Mouse (Mus musculus) limb, embryonic 10.5 days (tissue): ENCODE measurements at regions not wholly inside any gene's neighbourhood (a gene's known extent, or its start where the extent isn't known, plus 50 kb on each side); places are given as distances from the start of the nearest gene placed in this dataset.

Source experiments
- DNase-seq: peaks from one replicate; pipeline ENCODE4 v3.0.0-alpha.2; 2017; ENCODE audit warnings: low spot score
- H3K27ac ChIP-seq: fragments of 300-500 bp; sonication (generic); 2 replicates; pipeline ENCODE4 v1.5.1; 2016; ENCODE audit warnings: mild to moderate bottlenecking
- H3K27me3 ChIP-seq: fragments of 300-500 bp; sonication (generic); 2 replicates; pipeline ENCODE4 v1.6.1; 2016; ENCODE audit warnings: low read depth, mild to moderate bottlenecking; ENCODE audit not compliant: poor library complexity, severe bottlenecking
- H3K36me3 ChIP-seq: fragments of 300-500 bp; sonication (generic); 2 replicates; pipeline ENCODE4 v1.6.1; 2016; ENCODE audit warnings: mild to moderate bottlenecking, moderate library complexity
- H3K4me1 ChIP-seq: fragments of 300-500 bp; sonication (generic); 2 replicates; pipeline ENCODE4 v1.6.1; 2016
- H3K4me3 ChIP-seq: fragments of 300-500 bp; sonication (generic); 2 replicates; pipeline ENCODE4 v1.5.1; 2016; ENCODE audit warnings: mild to moderate bottlenecking, moderate library complexity
- H3K9me3 ChIP-seq: fragments of 300-500 bp; sonication (generic); replicated peaks from 2 replicates; pipeline ENCODE4 v1.6.1; 2016; ENCODE audit warnings: mild to moderate bottlenecking
- WGBS: fragments of 180-500 bp; shearing (Covaris S2); methylation state at CpG from one replicate; pipeline ENCODE4 v1.1.7; 2016; 5-methylcytosine and 5-hydroxymethylcytosine counted together

- Histone ChIP-seq H3K4me1 (peaks cover 1% of the 10 kb centered on the region), H3K36me3 (no peaks in the 10 kb centered on the region), H3K4me3 (no peak overlapping the region), H3K27ac (no peak overlapping the region), H3K9me3 (no peaks in the 10 kb centered on the region), H3K27me3 (no peaks in the 10 kb centered on the region)
- 90% methylated on average over 5 of the region's 5 CpGs for whole genome bisulfite sequencing
- no peak for DNase-seq
Observed at GRCm38 (mm10) chr7:74944421-74945098, 364.5 kb downstream of the Sv2b start.

DNA sequence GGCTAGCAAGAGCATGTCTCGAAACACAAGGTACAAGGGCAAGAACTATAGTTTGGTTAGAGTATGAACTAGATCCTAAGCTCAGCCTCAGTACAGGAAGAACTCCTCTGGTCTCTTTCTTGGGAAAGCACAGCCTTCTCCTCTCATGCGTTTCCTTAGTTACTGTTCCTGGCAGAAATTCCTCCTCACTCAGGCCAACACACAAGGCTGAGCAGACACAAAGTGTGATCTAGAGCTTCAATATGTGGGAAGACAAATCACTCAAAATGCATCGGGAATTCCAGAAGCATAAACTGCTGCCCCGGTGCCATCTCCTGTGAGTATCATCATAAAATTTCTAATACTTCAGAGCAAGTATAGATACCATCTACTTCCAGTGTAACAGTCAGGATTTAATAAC is 366.1 kb downstream of the Sv2b start:
- Histone ChIP-seq H3K27me3 (no peaks in the 10 kb centered on the region), H3K27ac (no peak overlapping the region), H3K9me3 (no peaks in the 10 kb centered on the region), H3K36me3 (no peaks in the 10 kb centered on the region), H3K4me1 (no peaks in the 10 kb centered on the region), H3K4me3 (no peak overlapping the region)
- 84% methylated on average over 4 of the region's 4 CpGs for WGBS
- DNase-seq: no peak

DNA sequence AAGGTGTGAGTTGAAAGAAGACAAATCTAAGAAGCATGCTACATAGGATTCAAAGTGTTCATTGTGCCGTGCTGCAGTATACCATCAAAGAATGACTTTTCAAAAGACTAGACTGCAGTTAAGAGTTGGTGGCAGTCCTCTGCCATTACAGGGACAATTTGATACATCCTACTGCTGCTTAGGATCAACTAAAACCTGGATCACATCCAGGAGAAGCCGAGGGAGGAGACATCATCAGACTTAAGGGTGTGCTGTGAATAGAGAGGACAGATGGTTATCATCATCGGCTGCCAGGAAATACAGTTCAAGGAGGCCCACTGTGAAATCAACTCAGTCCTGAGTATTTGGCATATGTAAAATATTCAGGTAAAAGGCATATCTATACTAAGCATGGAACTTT is 366.9 kb downstream of the Sv2b start:
- H3K9me3 ChIP-seq: no peaks in the 10 kb centered on the region
- no peak overlapping the region for H3K4me3 ChIP-seq
- H3K4me1 ChIP-seq: no peaks in the 10 kb centered on the region
- H3K27me3 ChIP-seq: no peaks in the 10 kb centered on the region
- no peak overlapping the region for H3K27ac ChIP-seq
- 67% methylated on average over 3 of the region's 3 CpGs for WGBS
- no peaks in the 10 kb centered on the region for H3K36me3 ChIP-seq
- DNase-seq: no peak

GRCm38 (mm10) chr7:74929142-74929829 is 374.7 kb upstream of the Slco3a1 start:
- Histone ChIP-seq H3K36me3 (no peaks in the 10 kb centered on the region), H3K27ac (no peak overlapping the region), H3K27me3 (no peaks in the 10 kb centered on the region), H3K4me1 (no peaks in the 10 kb centered on the region), H3K4me3 (no peak overlapping the region), H3K9me3 (no peaks in the 10 kb centered on the region)
- no peak for DNase-seq
- WGBS: 85% methylated on average over 8 of the region's 8 CpGs

DNA sequence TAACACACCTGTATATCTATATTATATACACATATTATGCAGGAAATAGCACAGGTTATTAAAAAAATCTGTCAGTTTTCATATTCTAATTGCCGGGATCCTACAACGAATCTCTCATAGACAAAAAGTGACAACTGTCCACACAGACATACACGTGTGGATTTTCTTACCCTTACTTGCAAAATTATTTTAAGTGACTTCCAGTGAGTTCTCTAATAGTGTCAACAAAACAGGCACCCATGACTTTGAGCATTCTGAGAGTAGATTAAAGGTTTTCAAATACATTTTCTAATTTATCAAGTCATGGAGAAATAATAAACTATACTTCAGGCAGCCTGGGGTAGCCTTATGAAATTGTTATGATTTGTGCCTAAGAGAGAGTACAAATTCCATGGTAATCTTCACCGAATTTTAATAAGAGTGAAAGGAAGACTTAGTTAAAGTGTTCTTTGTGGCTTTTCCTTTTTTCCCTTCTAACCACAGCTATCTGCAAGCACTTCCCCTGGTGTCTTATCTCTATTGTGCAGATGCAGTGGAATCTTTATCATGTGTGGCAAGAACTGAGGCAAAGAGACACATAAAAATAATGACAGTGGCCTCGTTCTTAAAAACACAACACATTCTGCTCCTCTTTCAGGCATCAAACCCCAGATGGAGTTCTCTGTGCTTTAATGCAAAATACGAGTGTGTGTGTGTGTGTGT is 373.8 kb upstream of the Slco3a1 start:
- Histone ChIP-seq H3K4me1 (no peaks in the 10 kb centered on the region), H3K36me3 (no peaks in the 10 kb centered on the region), H3K4me3 (no peak overlapping the region), H3K27ac (no peak overlapping the region), H3K27me3 (no peaks in the 10 kb centered on the region), H3K9me3 (no peaks in the 10 kb centered on the region)
- DNase-seq: no peak
- WGBS: 85% methylated on average over 6 of the region's 6 CpGs

DNA sequence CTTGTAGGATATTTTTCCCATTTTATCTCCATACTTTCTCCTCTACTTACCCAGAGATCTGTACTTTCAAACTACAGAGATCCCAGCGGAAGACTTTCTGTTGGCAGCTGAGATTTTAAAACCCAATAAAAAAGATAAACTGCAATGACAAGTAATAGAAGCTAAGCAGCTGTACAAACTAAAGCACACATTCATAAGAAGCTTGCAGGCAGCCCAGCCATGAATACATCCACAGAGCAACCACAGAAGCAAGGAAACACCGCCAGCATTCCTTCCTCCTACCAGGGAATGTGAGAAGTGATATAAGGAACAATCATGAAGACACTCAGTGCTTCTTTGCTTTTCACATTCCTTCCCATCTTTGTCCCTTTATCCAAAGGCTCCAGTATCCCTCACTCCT is 372.1 kb upstream of the Slco3a1 start:
- Histone ChIP-seq H3K4me3 (no peak overlapping the region), H3K9me3 (no peaks in the 10 kb centered on the region)
- WGBS: 68% methylated on average over 2 of the region's 2 CpGs

DNA sequence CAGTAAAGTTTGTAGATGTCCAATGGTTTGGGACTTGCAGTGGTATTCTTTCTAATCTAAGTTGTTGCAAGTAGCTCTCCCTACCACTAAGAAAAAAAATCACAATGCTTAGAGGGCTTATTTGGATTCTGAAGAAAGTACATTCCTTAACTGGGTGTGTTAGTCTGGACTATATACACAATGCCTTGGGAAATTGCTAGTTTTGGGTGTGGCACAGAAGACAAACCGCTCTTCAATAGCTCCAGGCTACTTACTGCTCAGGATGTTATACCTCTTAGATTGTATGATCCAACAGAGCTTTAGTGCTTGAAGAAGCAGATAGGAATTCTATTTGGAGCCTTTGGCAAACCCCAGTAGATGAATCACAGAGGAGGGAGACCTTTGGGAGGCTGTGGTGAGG is 369.6 kb upstream of the Slco3a1 start:
- H3K36me3 ChIP-seq: no peaks in the 10 kb centered on the region
- H3K4me3 ChIP-seq: no peak overlapping the region
- no peaks in the 10 kb centered on the region for H3K4me1 ChIP-seq
- H3K9me3 ChIP-seq: no peaks in the 10 kb centered on the region
- WGBS: 90% methylated on average over 1 of the region's 1 CpGs
- H3K27ac ChIP-seq: no peak overlapping the region
- DNase-seq: no peak
- no peaks in the 10 kb centered on the region for H3K27me3 ChIP-seq

More for the DNA sequence above, 372.1 kb upstream of the Slco3a1 start:
- DNase-seq: no peak
- Histone ChIP-seq H3K27ac (no peak overlapping the region), H3K27me3 (no peaks in the 10 kb centered on the region), H3K36me3 (no peaks in the 10 kb centered on the region), H3K4me1 (no peaks in the 10 kb centered on the region)

DNA sequence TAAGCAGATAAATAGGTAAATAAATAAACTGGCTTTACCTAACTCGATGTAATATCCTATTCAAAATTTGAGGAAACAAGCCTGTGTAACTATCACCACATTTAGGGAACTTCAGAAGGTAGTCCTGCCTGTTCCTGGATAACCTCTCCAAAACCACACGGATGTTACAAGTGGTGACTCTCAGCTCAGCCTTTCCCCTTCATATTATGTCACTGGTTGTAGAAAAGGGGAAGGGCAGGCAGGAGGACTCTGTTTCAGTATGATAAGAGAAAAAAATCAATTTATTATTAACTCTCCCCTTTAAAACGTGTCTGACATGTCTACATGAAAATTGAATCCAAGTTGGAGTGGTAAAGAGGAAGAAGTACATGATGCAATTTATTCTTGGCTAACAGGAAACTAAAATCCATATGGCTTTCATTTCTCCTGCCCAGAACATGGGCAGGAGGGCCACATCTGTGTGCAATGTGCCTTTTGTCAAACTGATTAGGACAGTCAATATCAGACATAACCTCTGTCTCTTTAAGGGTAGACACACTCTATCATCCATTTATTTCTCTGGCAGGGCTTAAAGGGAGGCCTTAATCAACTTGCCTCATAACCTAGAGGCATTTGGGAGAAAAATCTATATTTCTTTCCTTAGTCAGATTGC is 353.9 kb upstream of the Slco3a1 start:
- Histone ChIP-seq H3K27me3 (no peaks in the 10 kb centered on the region), H3K27ac (0 out of 2 replicates have a peak overlapping the region, but pooled peaks have one; percentile 48), H3K4me1 (peaks cover 15% of the 10 kb centered on the region), H3K4me3 (no peak overlapping the region), H3K9me3 (no peaks in the 10 kb centered on the region), H3K36me3 (no peaks in the 10 kb centered on the region)
- WGBS: 42% methylated on average over 3 of the region's 3 CpGs
- DNase-seq: no peak

DNA sequence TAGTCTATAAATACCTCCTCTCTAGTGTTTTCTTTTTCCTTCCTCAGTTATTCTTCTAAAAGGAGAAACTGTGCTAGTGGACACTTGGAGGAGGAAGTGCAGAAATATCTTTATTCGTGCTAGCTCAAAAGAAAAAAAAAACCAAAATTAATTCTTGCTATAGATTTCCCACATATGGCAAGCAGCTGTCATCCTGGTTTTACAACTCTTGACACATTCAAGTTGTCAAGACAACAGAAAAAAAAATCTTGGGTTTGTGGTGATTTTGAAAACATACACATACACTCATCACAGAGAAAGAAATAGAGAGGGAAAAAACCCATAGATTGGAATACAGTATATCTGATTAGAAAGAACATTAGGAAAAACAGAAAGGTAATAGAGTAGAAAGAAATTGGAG is 352.8 kb upstream of the Slco3a1 start:
- 43% methylated on average over 1 of the region's 1 CpGs for WGBS
- no peak for DNase-seq
- Histone ChIP-seq H3K4me1 (peaks cover 15% of the 10 kb centered on the region), H3K27ac (no peak overlapping the region), H3K9me3 (no peaks in the 10 kb centered on the region), H3K4me3 (no peak overlapping the region), H3K27me3 (no peaks in the 10 kb centered on the region), H3K36me3 (no peaks in the 10 kb centered on the region)

- Histone ChIP-seq H3K4me1 (no peaks in the 10 kb centered on the region), H3K4me3 (no peak overlapping the region), H3K36me3 (no peaks in the 10 kb centered on the region), H3K27me3 (no peaks in the 10 kb centered on the region), H3K27ac (no peak overlapping the region), H3K9me3 (no peaks in the 10 kb centered on the region)
- DNase-seq: no peak
- 79% methylated on average over 3 of the region's 3 CpGs for WGBS
Observed at GRCm38 (mm10) chr7:74877466-74877865, 322.9 kb upstream of the Slco3a1 start.

DNA sequence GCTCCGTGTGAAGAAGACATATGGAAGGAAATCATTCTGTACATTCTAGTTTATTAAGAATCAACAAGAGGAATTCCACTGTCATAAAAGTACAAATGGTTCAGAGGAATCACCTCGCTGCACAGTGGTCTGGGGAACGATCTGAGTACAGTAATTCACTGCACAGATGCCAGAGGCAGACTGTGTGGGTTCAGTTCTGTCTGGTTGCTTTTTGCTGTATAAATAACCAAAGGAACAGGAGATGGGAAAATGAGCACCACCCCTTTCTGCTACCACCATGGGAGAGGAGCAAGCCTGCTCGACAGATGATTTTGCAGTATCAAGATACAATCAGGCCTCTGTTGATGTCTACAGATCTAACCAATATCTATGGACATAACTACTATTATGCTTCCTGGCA is 322.1 kb upstream of the Slco3a1 start:
- no peaks in the 10 kb centered on the region for H3K36me3 ChIP-seq
- DNase-seq: no peak
- no peaks in the 10 kb centered on the region for H3K9me3 ChIP-seq
- H3K27me3 ChIP-seq: no peaks in the 10 kb centered on the region
- no peak overlapping the region for H3K4me3 ChIP-seq
- 82% methylated on average over 4 of the region's 4 CpGs for WGBS
- no peak overlapping the region for H3K27ac ChIP-seq
- H3K4me1 ChIP-seq: no peaks in the 10 kb centered on the region

- no peak for DNase-seq
- no peaks in the 10 kb centered on the region for H3K4me1 ChIP-seq
- H3K27ac ChIP-seq: no peak overlapping the region
- H3K27me3 ChIP-seq: no peaks in the 10 kb centered on the region
- WGBS: 95% methylated on average over 1 of the region's 1 CpGs
- no peaks in the 10 kb centered on the region for H3K9me3 ChIP-seq
- H3K36me3 ChIP-seq: no peaks in the 10 kb centered on the region
- no peak overlapping the region for H3K4me3 ChIP-seq
Observed at GRCm38 (mm10) chr7:74870250-74870649, 315.7 kb upstream of the Slco3a1 start.

- no peaks in the 10 kb centered on the region for H3K9me3 ChIP-seq
- DNase-seq: peak; percentile 52
- H3K27ac ChIP-seq: no peak overlapping the region; the same call in 1 of the 2 replicates
- no peaks in the 10 kb centered on the region for H3K27me3 ChIP-seq
- H3K4me1 ChIP-seq: peaks cover 10% of the 10 kb centered on the region
- H3K36me3 ChIP-seq: no peaks in the 10 kb centered on the region
- H3K4me3 ChIP-seq: no peak overlapping the region
- 14% methylated on average over 3 of the region's 3 CpGs for WGBS
Observed at GRCm38 (mm10) chr7:74862727-74863126, 308.1 kb upstream of the Slco3a1 start.
